13 mouse cellular contexts compared by ENCODE assay signal in the genomic region with DNA sequence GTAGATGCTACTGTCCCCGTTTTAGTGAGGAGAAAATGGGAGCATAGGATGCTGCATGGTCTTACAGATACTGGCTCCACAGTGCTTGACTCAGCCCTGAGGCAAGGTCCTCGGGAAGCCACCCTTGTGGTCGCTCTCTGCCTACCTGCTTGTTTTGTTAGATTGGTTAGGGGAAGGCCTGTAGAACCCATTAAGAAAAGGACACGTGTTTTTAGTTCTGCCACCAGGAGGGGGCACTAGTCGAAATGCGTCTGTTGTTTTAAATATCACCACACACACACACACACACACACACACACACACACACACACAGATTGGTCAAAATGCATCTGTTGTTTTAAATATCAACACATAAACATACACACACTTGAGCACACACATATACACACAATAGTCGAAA.
DNase-seq lines count a peak whose midpoint lies in the region; ATAC-seq and TF ChIP-seq lines count a peak whose summit lies in the region.
"Had no signal": no experiment of that assay in that cellular context is flagged by ENCODE, and none has a peak within 500 bp of the region (broad histone marks: within the 10 kb centered on the region; RNA-seq: fewer than 3 reads in every experiment).

No protein-coding gene starts in this region.

- ATAC-seq in forebrain, postnatal 0 days: no peak
- no peak for ATAC-seq in forebrain, embryonic 16.5 days
- ATAC-seq in liver, postnatal 0 days: no peak
- ATAC-seq in liver, embryonic 12.5 days: no peak
- ATAC-seq in activated CD4-positive, CD25-positive, alpha-beta regulatory T cell, adult 4 months: no peak
- no peak for ATAC-seq in megakaryocyte, adult 5-6 weeks (ENCODE audit: poor library complexity, severe bottlenecking)

- 0 out of 2 replicates have a peak, but pooled peaks cover 5% of the 10 kb centered on the region for H3K4me1 ChIP-seq in forebrain, postnatal 0 days (ENCODE audit: insufficient read depth)
- peaks cover 24% of the 10 kb centered on the region for H3K4me1 ChIP-seq in forebrain, embryonic 16.5 days (replicated peaks; ENCODE audit: control insufficient read depth, insufficient read depth, low read length)
- H3K4me1 ChIP-seq in liver, postnatal 0 days (ENCODE audit: insufficient read depth): peaks cover 9% of the 10 kb centered on the region
- peaks cover 24% of the 10 kb centered on the region for H3K4me1 ChIP-seq in liver, embryonic 12.5 days
- peaks cover 15% of the 10 kb centered on the region for H3K4me1 ChIP-seq in E14TG2a.4 (replicated peaks; ENCODE audit: low read depth, low read length)

- no peak overlapping the region for H3K27ac ChIP-seq in forebrain, postnatal 0 days (ENCODE audit: low read depth, low read length)
- H3K27ac ChIP-seq in forebrain, embryonic 16.5 days (ENCODE audit: low read length): no peak overlapping the region
- H3K27ac ChIP-seq in liver, postnatal 0 days (ENCODE audit: low read depth): no peak overlapping the region
- no peak overlapping the region for H3K27ac ChIP-seq in liver, embryonic 12.5 days

- DNase-seq in forebrain, postnatal 0 days: no peak
- no peak for DNase-seq in liver, postnatal 0 days
- DNase-seq in natural killer cell, adult 2 months (ENCODE audit: low spot score in 2 of 2): peak; percentile 58 to 69
- DNase-seq: adrenal gland, adult 8-10 months; kidney, adult 8-10 months; liver; right cerebral cortex, postnatal 14 days had no signal

- H3K9ac ChIP-seq in forebrain, postnatal 0 days: no peak overlapping the region
- H3K9ac ChIP-seq in forebrain, embryonic 16.5 days (replicated peaks; ENCODE audit: low read depth, low read length): no peak overlapping the region
- H3K9ac ChIP-seq in liver, postnatal 0 days (replicated peaks): no peak overlapping the region
- H3K9ac ChIP-seq in liver, embryonic 12.5 days: no peak overlapping the region

- WGBS in forebrain, postnatal 0 days: 78% methylated on average over 7 of the region's 7 CpGs
- 77% methylated on average over 7 of the region's 7 CpGs for WGBS in forebrain, embryonic 16.5 days
- 57% methylated on average over 7 of the region's 7 CpGs for WGBS in liver, postnatal 0 days (ENCODE audit: insufficient replicate concordance)
- 60% methylated on average over 7 of the region's 7 CpGs for WGBS in liver, embryonic 12.5 days (ENCODE audit: insufficient replicate concordance)

- H3K4me3 ChIP-seq in forebrain, postnatal 0 days (ENCODE audit: low read depth, low read length): no peak overlapping the region
- H3K4me3 ChIP-seq in forebrain, embryonic 16.5 days (replicated peaks; ENCODE audit: low read length): no peak overlapping the region
- H3K4me3 ChIP-seq in liver, postnatal 0 days (ENCODE audit: low read depth, low read length): no peak overlapping the region
- H3K4me3 ChIP-seq in liver, embryonic 12.5 days: no peak overlapping the region
- H3K4me3 ChIP-seq in E14TG2a.4 (replicated peaks; ENCODE audit: low read length): no peak overlapping the region
- H3K4me3 ChIP-seq: midbrain, embryonic 10.5 days had no signal

- H3K36me3 ChIP-seq in forebrain, postnatal 0 days (ENCODE audit: insufficient read depth): no peaks in the 10 kb centered on the region
- no peaks in the 10 kb centered on the region for H3K36me3 ChIP-seq in forebrain, embryonic 16.5 days (ENCODE audit: control insufficient read depth, insufficient read depth)
- H3K36me3 ChIP-seq in liver, postnatal 0 days (replicated peaks; ENCODE audit: insufficient read depth, low read length): no peaks in the 10 kb centered on the region; the same call in 1 of the 2 replicates
- no peaks in the 10 kb centered on the region for H3K36me3 ChIP-seq in liver, embryonic 12.5 days
- no peaks in the 10 kb centered on the region for H3K36me3 ChIP-seq in E14TG2a.4 (ENCODE audit: insufficient read depth, low read length)
- H3K36me3 ChIP-seq: midbrain, embryonic 10.5 days had no signal

- TF ChIP-seq EP300 in liver, postnatal 0 days (IDR thresholded peaks at IDR 0.05; ENCODE audit: low read depth): no peak

- TF ChIP-seq CTCF in forebrain, postnatal 0 days (IDR thresholded peaks at IDR 0.05; ENCODE audit: low read depth): peak; percentile 43
- peak; percentile 40 for TF ChIP-seq CTCF in liver, postnatal 0 days (IDR thresholded peaks at IDR 0.05; ENCODE audit: low read depth)
- peak; percentile 7; the same call in 1 of the 2 replicates for TF ChIP-seq CTCF in E14TG2a.4 (conservative IDR thresholded peaks at IDR 0.05; ENCODE audit: low read length)

- H3K4me2 ChIP-seq in forebrain, postnatal 0 days (ENCODE audit: low read depth): no peak overlapping the region
- no peak overlapping the region for H3K4me2 ChIP-seq in forebrain, embryonic 16.5 days (ENCODE audit: low read length)
- no peak overlapping the region for H3K4me2 ChIP-seq in liver, postnatal 0 days (ENCODE audit: low read depth, low read length)
- H3K4me2 ChIP-seq in liver, embryonic 12.5 days: no peak overlapping the region

- H3K27me3 ChIP-seq in forebrain, postnatal 0 days (ENCODE audit: insufficient read depth, low read length): no peaks in the 10 kb centered on the region
- H3K27me3 ChIP-seq in forebrain, embryonic 16.5 days (replicated peaks; ENCODE audit: control insufficient read depth, insufficient read depth, low read length): no peaks in the 10 kb centered on the region
- H3K27me3 ChIP-seq in liver, postnatal 0 days (ENCODE audit: insufficient read depth, low read length): no peaks in the 10 kb centered on the region
- no peaks in the 10 kb centered on the region for H3K27me3 ChIP-seq in liver, embryonic 12.5 days (replicated peaks)
- 0 out of 2 replicates have a peak, but pooled peaks cover 9% of the 10 kb centered on the region for H3K27me3 ChIP-seq in E14TG2a.4 (ENCODE audit: insufficient read depth, low read length)

- H3K9me3 ChIP-seq in forebrain, postnatal 0 days (ENCODE audit: low read length): no peaks in the 10 kb centered on the region
- H3K9me3 ChIP-seq in forebrain, embryonic 16.5 days (ENCODE audit: control insufficient read depth, low read length): no peaks in the 10 kb centered on the region
- H3K9me3 ChIP-seq in liver, postnatal 0 days (ENCODE audit: low read length): no peaks in the 10 kb centered on the region
- H3K9me3 ChIP-seq in liver, embryonic 12.5 days (replicated peaks): no peaks in the 10 kb centered on the region
- no peaks in the 10 kb centered on the region for H3K9me3 ChIP-seq in E14TG2a.4 (ENCODE audit: low read length)
- H3K9me3 ChIP-seq: midbrain, embryonic 10.5 days had no signal

Comparison
In these comparisons a context has a peak if more than half of its experiments do, and no peak if none do; other contexts are left out.
1. DNase-seq: peak in natural killer cell, adult 2 months (2 of 2); none in forebrain, postnatal 0 days (single experiment) and liver, postnatal 0 days (single experiment).
2. Peak in every context shown above with its lines, with median percentiles within 50 percentile points of each other: CTCF ChIP-seq.